Mouse (Mus musculus) stomach, postnatal 0 days (tissue): Measurements from ENCODE around the gene Akt3. TPM values are rescaled to one million over a fixed set of nuclear protein-coding genes. Genes with fewer than 3 reads are reported as not detected.

ENCODE experiments used
- ATAC-seq: fragments of 200-750 bp; cut with Nextera tagmentation; 2 replicates; pipeline ENCODE4 v1.8.0; 2017; ENCODE audit not compliant: low FRiP score, low TSS enrichment
- DNase-seq: peaks from one replicate; pipeline ENCODE4 v3.0.0-alpha.2; 2016; ENCODE audit warnings: low spot score
- H3K27ac ChIP-seq: fragments of 300-500 bp; sonication (generic); replicated peaks from 2 replicates; pipeline ENCODE4 v1.5.1; 2014; ENCODE audit warnings: mild to moderate bottlenecking, control low read depth
- H3K27me3 ChIP-seq: fragments of 300-500 bp; sonication (generic); 2 replicates; pipeline ENCODE4 v1.6.1; 2014; ENCODE audit warnings: low read length; ENCODE audit not compliant: control insufficient read depth, insufficient read depth
- H3K36me3 ChIP-seq: fragments of 300-500 bp; sonication (generic); 2 replicates; pipeline ENCODE4 v1.6.1; 2014; ENCODE audit warnings: low read length, mixed read lengths; ENCODE audit not compliant: control insufficient read depth, insufficient read depth
- H3K4me1 ChIP-seq: fragments of 300-500 bp; sonication (generic); replicated peaks from 2 replicates; pipeline ENCODE4 v1.6.1; 2014; ENCODE audit warnings: antibody characterized with exemption; ENCODE audit not compliant: control insufficient read depth, insufficient read depth
- H3K4me2 ChIP-seq: fragments of 300-500 bp; sonication (generic); replicated peaks from 2 replicates; pipeline ENCODE4 v1.6.1; 2014; ENCODE audit warnings: low read depth, mild to moderate bottlenecking, control low read depth, moderate library complexity
- H3K4me3 ChIP-seq: fragments of 300-500 bp; sonication (generic); 2 replicates; pipeline ENCODE4 v1.5.1; 2014; ENCODE audit warnings: low read depth, low read length, control low read depth
- H3K9ac ChIP-seq: fragments of 300-500 bp; sonication (generic); 2 replicates; pipeline ENCODE4 v1.6.1; 2014; ENCODE audit warnings: mild to moderate bottlenecking, low read length, control low read depth, mixed read lengths
- H3K9me3 ChIP-seq: fragments of 300-500 bp; sonication (generic); 2 replicates; pipeline ENCODE4 v1.6.1; 2016; ENCODE audit warnings: low read length; ENCODE audit not compliant: control insufficient read depth
- CTCF ChIP-seq: IDR thresholded peaks from 2 replicates; pipeline ENCODE4 v1.5.1; 2016; ENCODE audit warnings: antibody characterized with exemption, low read depth, mild to moderate bottlenecking, moderate library complexity
- EP300 ChIP-seq: optimal IDR thresholded peaks from 2 replicates; pipeline ENCODE3; 2016; ENCODE audit warnings: antibody characterized with exemption
- WGBS: fragments of 180-500 bp; shearing (Covaris S2); extraction: QIAGEN DNeasy Blood & Tissue Kit; methylation state at CpG from one replicate; pipeline ENCODE4 v1.1.7; 2014; 5-methylcytosine and 5-hydroxymethylcytosine counted together
- polyA plus RNA-seq: library from polyadenylated mRNA; unstranded; fragments of >200 nt; fragmentation: Nextera tagmentation; extraction: Ambion mirVana; gene quantifications from 2 replicates; pipeline ENCODE4 v1.2.1, GENCODE M21; 2015

The Akt3 gene
- 1.9 and 2.1 TPM in 2 replicates for polyA plus RNA-seq

- WGBS = no CpG with 5 or more reads among the region's 32 CpGs
- no peaks in the 10 kb centered on the region for H3K4me1 ChIP-seq
- peak within 1 kb of the TSS; percentile 89 for H3K4me3 ChIP-seq
- peak within 1 kb of the TSS; percentile 94 for H3K4me2 ChIP-seq
- peak within 1 kb of the TSS; percentile 91 for H3K27ac ChIP-seq
- ATAC-seq = peak; percentile 41; the same call in 1 of the 2 replicates
- peak within 1 kb of the TSS; percentile 79 for H3K9ac ChIP-seq
- TF ChIP-seq EP300 (no peak), CTCF (no peak)
- no peaks in the 10 kb centered on the region for H3K9me3 ChIP-seq
- no peaks in the 10 kb centered on the region for H3K36me3 ChIP-seq
- H3K27me3 ChIP-seq = no peaks in the 10 kb centered on the region
- no peak for DNase-seq
Measured at GRCm38 (mm10) chr1:177258034-177258342, at the start of gene Akt3. TSS of gene Akt3 (minus strand) at chr1:177258203.

DNA sequence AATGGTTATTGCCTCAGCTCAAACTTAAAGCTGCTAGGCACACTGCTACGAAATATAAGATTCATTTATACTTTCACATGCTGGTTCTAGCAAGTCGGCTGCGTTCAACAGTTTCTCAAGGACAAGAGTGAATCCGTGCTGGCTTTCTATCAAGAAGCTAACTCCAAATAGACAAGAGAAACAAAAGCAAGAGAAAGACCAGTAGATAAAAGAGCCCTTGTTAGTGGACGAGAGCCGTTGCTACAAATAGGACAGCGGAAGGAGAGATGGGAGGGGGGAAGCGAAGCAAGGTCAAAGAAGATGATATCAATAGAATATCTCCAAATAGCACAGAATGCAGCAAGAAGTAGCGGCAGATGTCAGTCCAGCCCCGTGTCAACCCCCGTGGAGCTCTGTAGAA lies 49.5 kb upstream of the Akt3 start:
- no peak overlapping the region for H3K4me3 ChIP-seq
- no peak for ATAC-seq
- H3K9ac ChIP-seq = no peak overlapping the region
- no peaks in the 10 kb centered on the region for H3K36me3 ChIP-seq
- no peaks in the 10 kb centered on the region for H3K9me3 ChIP-seq
- H3K4me2 ChIP-seq = no peak overlapping the region
- TF ChIP-seq CTCF (no peak), EP300 (no peak)
- WGBS = 81% methylated on average over 11 of the region's 11 CpGs
- no peaks in the 10 kb centered on the region for H3K4me1 ChIP-seq
- H3K27me3 ChIP-seq = no peaks in the 10 kb centered on the region
- no peak overlapping the region for H3K27ac ChIP-seq
- no peak for DNase-seq

GRCm38 (mm10) chr1:177298231-177298630 lies 40.2 kb upstream of the Akt3 start:
- Histone ChIP-seq H3K4me2 (no peak overlapping the region), H3K36me3 (no peaks in the 10 kb centered on the region), H3K27ac (no peak overlapping the region), H3K9me3 (no peaks in the 10 kb centered on the region), H3K9ac (no peak overlapping the region), H3K27me3 (no peaks in the 10 kb centered on the region), H3K4me3 (no peak overlapping the region), H3K4me1 (no peaks in the 10 kb centered on the region)
- TF ChIP-seq EP300 (no peak), CTCF (no peak)
- WGBS = 97% methylated on average over 1 of the region's 1 CpGs
- DNase-seq (no peak), ATAC-seq (no peak)

DNA sequence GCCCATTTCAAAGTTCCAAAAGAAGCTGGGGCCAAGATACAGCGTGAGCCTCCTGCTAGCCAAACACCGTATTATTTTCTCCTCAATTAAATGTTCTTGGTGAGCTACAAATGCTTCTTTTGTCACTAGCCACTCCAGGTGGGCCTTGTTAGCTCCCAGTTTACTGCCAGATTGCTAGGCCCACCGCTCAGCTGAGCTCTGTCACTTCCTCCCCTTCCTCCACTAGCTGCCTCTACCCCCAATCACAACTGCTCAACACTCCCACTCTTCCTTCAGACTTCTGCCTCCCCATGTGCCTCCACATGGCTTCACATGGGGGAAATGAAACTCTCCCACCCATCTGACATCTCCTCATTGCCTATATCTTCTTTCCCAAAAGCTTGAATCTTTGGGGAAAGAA lies 28.8 kb upstream of the Akt3 start:
- Histone ChIP-seq H3K4me2 (no peak overlapping the region), H3K27me3 (no peaks in the 10 kb centered on the region), H3K27ac (no peak overlapping the region), H3K36me3 (no peaks in the 10 kb centered on the region), H3K9ac (no peak overlapping the region), H3K4me1 (no peaks in the 10 kb centered on the region), H3K9me3 (no peaks in the 10 kb centered on the region), H3K4me3 (no peak overlapping the region)
- ATAC-seq (no peak), DNase-seq (no peak)
- no peak for TF ChIP-seq EP300
- TF ChIP-seq CTCF = no peak
- 28% methylated on average over 3 of the region's 3 CpGs for WGBS

- H3K27me3 ChIP-seq = no peaks in the 10 kb centered on the region
- H3K4me1 ChIP-seq = no peaks in the 10 kb centered on the region
- no peak for TF ChIP-seq EP300
- TF ChIP-seq CTCF = no peak
- no peaks in the 10 kb centered on the region for H3K36me3 ChIP-seq
- H3K27ac ChIP-seq = no peak overlapping the region
- H3K9ac ChIP-seq = no peak overlapping the region
- H3K9me3 ChIP-seq = no peaks in the 10 kb centered on the region
- H3K4me3 ChIP-seq = no peak overlapping the region
- ATAC-seq = no peak
- no peak for DNase-seq
- no peak overlapping the region for H3K4me2 ChIP-seq
Measured at GRCm38 (mm10) chr1:177281925-177282324, 23.9 kb upstream of the Akt3 start.

DNA sequence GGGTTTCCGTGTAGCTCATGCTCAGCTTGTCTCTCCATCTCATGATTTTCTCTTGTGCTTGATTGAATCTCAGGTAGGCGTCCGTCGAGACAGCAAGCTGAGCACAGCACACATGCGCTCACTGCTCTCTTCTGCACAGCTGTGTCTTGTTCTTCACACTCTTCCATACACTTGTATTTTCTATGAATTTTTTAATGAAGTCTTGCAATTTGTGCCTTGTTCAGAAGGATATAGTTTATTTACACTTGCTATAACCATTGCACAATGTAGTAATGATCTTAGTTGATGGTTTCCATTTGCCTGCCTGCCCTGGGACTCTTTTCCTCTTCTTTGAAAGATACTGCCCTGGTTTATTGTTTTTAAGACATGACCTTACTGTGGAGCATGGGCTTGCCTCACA lies 19.4 kb upstream of the Akt3 start:
- no peak overlapping the region for H3K4me2 ChIP-seq
- H3K4me1 ChIP-seq = no peaks in the 10 kb centered on the region
- no peak overlapping the region for H3K27ac ChIP-seq
- H3K4me3 ChIP-seq = no peak overlapping the region
- no peaks in the 10 kb centered on the region for H3K9me3 ChIP-seq
- DNase-seq = no peak
- 88% methylated on average over 5 of the region's 5 CpGs for WGBS
- ATAC-seq = no peak
- H3K9ac ChIP-seq = no peak overlapping the region
- H3K36me3 ChIP-seq = no peaks in the 10 kb centered on the region
- H3K27me3 ChIP-seq = no peaks in the 10 kb centered on the region
- TF ChIP-seq EP300 (no peak), CTCF (no peak)
